Comparison of ENCODE assay signal across 1 mouse cellular context in the genomic region with DNA sequence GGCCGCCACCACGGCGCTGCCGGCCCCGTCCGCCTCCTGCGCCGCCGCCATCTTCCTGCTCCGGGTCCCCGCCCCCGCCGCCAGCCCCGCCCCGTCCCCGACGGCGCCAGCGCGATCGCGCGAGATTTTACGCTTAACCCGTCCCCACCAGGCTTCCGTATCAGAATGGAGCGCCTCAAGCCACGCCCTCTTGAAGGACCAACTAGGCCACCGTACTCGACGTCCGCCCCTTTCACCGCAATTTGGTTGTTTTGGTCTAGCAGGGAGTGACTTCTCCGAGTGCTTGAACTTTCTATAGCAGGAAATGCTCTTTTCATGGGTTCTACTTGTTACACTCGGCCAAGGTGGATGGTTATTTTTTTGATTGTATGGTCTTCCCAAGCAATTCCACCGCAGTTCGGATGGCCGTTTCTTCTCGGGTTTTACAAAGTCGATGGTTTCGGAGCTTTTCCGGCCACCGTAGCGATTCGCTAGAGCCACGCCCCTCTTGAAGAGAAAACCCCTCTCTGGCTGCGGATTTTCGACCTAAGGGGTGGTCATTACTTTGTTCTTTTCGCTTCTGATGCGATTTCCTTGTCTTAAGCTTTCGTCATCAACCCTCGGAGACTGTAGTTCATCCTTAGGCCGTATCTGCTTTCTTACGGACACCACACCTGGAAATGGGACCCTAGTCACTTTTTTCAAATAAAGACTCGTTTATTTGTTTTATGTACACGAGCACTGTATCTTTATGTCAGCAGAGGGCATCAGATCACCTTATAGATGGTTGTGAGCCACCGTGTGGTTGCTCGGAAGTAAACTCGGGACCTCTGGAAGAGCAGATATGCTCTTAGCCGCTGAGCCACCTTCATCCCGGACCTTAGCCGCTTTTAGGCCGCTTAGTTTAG.
TF ChIP-seq lines count a peak whose summit lies in the region.

Gene Clptm1, minus strand, starts transcription at position 79 of the 887 bp plus-strand sequence.

TF ChIP-seq in MEL, 35 proteins besides CTCF, POLR2A, EP300 and RAD21 (continued from another document):
- 0 out of 2 replicates have a peak, but pooled peaks have one; percentile 50 for TF ChIP-seq MYC (IDR thresholded peaks at IDR 0.05; ENCODE audit: low read depth, low read length)
- TF ChIP-seq MAZ (IDR thresholded peaks at IDR 0.05; ENCODE audit: low read depth, low read length): peak; percentile 45; the same call in 1 of the 2 replicates
- peak; percentile 74 for TF ChIP-seq KAT2A (conservative IDR thresholded peaks at IDR 0.05; ENCODE audit: low read depth, low read length)
- no peak for TF ChIP-seq ZMIZ1 (IDR thresholded peaks at IDR 0.05; ENCODE audit: low read depth, low read length)
- TF ChIP-seq GATA1 (IDR thresholded peaks at IDR 0.05; ENCODE audit: low read depth, low read length): no peak
- peak; percentile 61 for TF ChIP-seq SMC3 (IDR thresholded peaks at IDR 0.05; ENCODE audit: low read depth, low read length)
- TF ChIP-seq TCF12 (IDR thresholded peaks at IDR 0.05; ENCODE audit: low read depth, low read length): peak; percentile 48
- 0 out of 2 replicates have a peak, but pooled peaks have one; percentile 2 for TF ChIP-seq JUND (IDR thresholded peaks at IDR 0.05; ENCODE audit: low read depth, low read length)
- TF ChIP-seq HCFC1 (IDR thresholded peaks at IDR 0.05; ENCODE audit: low read depth, low read length): peak; percentile 89
- TF ChIP-seq GABPA (IDR thresholded peaks at IDR 0.05; ENCODE audit: low read depth, low read length): no peak; the same call in 1 of the 2 replicates
- peak; percentile 72; the same call in 1 of the 2 replicates for TF ChIP-seq E2F4 (IDR thresholded peaks at IDR 0.05; ENCODE audit: borderline replicate concordance, low read depth, low read length)
- TF ChIP-seq MAFK (IDR thresholded peaks at IDR 0.05; ENCODE audit: borderline replicate concordance, low read depth, low read length): no peak
- TF ChIP-seq POLR2AphosphoS5 (IDR thresholded peaks at IDR 0.05; ENCODE audit: borderline replicate concordance, low read depth, low read length): no peak
- TF ChIP-seq MYB (IDR thresholded peaks at IDR 0.05; ENCODE audit: low read depth, low read length): no peak
- peak; percentile 84 for TF ChIP-seq MXI1 (IDR thresholded peaks at IDR 0.05; ENCODE audit: low read depth, low read length)
- TF ChIP-seq USF1 (IDR thresholded peaks at IDR 0.05; ENCODE audit: low read depth, low read length): no peak
- no peak for TF ChIP-seq UBTF (IDR thresholded peaks at IDR 0.05; ENCODE audit: borderline replicate concordance, insufficient read depth, low read depth, low read length)
- TF ChIP-seq CHD1 (IDR thresholded peaks at IDR 0.05; ENCODE audit: low read depth, low read length): no peak
